Mouse (Mus musculus) embryonic facial prominence, embryonic 12.5 days (tissue): ENCODE measurements around the gene Gm10974. TPM values are rescaled to one million over a fixed set of nuclear protein-coding genes. Genes with fewer than 3 reads are reported as not detected.
A peak's percentile ranks its signal among the peaks of the same experiment; 100 is the strongest.

ENCODE experiments used
- ATAC-seq: fragments of 200-750 bp; cut with Nextera tagmentation; 2 replicates; pipeline ENCODE4 v1.8.0; 2017; ENCODE audit not compliant: insufficient number of reproducible peaks, insufficient read depth, low FRiP score, low TSS enrichment
- H3K27ac ChIP-seq: fragments of 300-500 bp; sonication (generic); 2 replicates; pipeline ENCODE4 v1.5.1; 2016; ENCODE audit warnings: mild to moderate bottlenecking
- H3K27me3 ChIP-seq: fragments of 300-500 bp; sonication (generic); 2 replicates; pipeline ENCODE4 v1.6.1; 2016; ENCODE audit warnings: mild to moderate bottlenecking, moderate library complexity
- H3K36me3 ChIP-seq: fragments of 300-500 bp; sonication (generic); 2 replicates; pipeline ENCODE4 v1.6.1; 2016; ENCODE audit warnings: mild to moderate bottlenecking
- H3K4me1 ChIP-seq: fragments of 300-500 bp; sonication (generic); 2 replicates; pipeline ENCODE4 v1.6.1; 2016
- H3K4me2 ChIP-seq: fragments of 300-500 bp; sonication (generic); replicated peaks from 2 replicates; pipeline ENCODE4 v1.6.1; 2016; ENCODE audit warnings: mild to moderate bottlenecking, moderate library complexity
- H3K4me3 ChIP-seq: fragments of 300-500 bp; sonication (generic); 2 replicates; pipeline ENCODE4 v1.5.1; 2016; ENCODE audit warnings: mild to moderate bottlenecking
- H3K9ac ChIP-seq: fragments of 300-500 bp; sonication (generic); 2 replicates; pipeline ENCODE4 v1.6.1; 2016; ENCODE audit warnings: mild to moderate bottlenecking, moderate library complexity
- H3K9me3 ChIP-seq: fragments of 300-500 bp; sonication (generic); 2 replicates; pipeline ENCODE4 v1.6.1; 2016; ENCODE audit warnings: mild to moderate bottlenecking, moderate library complexity
- WGBS: fragments of 180-500 bp; shearing (Covaris S2); methylation state at CpG from one replicate; pipeline ENCODE4 v1.1.7; 2016; 5-methylcytosine and 5-hydroxymethylcytosine counted together
- polyA plus RNA-seq: library from polyadenylated mRNA; unstranded; fragments of >200 nt; fragmentation: Nextera tagmentation; extraction: Ambion mirVana; gene quantifications from 2 replicates; pipeline ENCODE4 v1.2.1, GENCODE M21; 2016

Gene Gm10974
- polyA plus RNA-seq = not detected in 2 replicates

DNA sequence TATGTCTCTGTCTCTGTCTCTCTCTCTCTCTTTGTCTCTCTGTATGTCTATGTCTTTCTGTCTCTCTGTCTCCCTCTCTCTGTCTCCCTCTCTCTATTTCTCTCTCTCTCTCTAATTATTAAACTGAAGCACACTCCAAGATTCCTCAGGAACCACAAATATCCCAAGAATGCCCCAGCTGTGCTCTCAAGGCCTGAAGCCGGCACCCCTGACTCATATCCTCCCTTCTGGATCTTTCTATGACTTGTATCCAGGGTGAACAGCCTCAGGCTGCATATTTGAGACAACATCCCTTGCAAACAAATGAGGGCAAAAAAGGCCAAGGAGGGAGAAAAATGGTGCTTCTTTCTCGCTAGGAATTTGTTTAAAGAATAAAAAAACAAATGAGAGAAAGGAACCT, at the start of gene Gm10974:
Gm10974 (plus strand) TSS at position 2 of the 400 bp plus-strand sequence.
- no peak within 1 kb of the TSS for H3K4me2 ChIP-seq
- no peaks in the 10 kb centered on the region for H3K36me3 ChIP-seq
- peaks cover 4% of the 10 kb centered on the region; the same call in 1 of the 2 replicates for H3K9me3 ChIP-seq
- peaks cover 8% of the 10 kb centered on the region; the same call in 1 of the 2 replicates for H3K4me1 ChIP-seq
- no peaks in the 10 kb centered on the region for H3K27me3 ChIP-seq
- no peak for ATAC-seq
- H3K9ac ChIP-seq = no peak within 1 kb of the TSS
- no peak within 1 kb of the TSS for H3K4me3 ChIP-seq
- H3K27ac ChIP-seq = 0 out of 2 replicates have a peak within 1 kb of the TSS, but pooled peaks have one; percentile 30
- 28% methylated on average over 2 of the region's 2 CpGs for WGBS

DNA sequence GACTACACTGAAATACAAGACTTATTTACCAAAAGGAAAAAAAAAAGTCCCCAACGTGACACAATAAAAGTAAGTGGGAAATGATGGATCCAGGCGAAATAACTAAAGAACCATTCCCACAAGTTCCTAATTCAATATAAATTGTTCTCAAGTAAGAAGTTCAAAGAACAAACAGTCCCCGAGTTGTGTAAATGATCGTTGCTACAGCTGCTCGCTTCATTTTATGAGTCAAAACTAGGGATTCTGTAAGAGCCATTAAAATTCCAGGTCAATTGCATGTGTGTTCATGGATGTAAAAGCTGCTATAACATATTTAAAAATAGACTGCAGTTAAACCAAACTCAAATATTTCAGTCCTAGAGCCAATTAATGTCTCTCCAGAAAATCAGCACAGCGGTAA, 47.6 kb upstream of the Gm10974 start:
- Histone ChIP-seq H3K9ac (no peak overlapping the region), H3K4me1 (peaks cover 15% of the 10 kb centered on the region), H3K4me3 (no peak overlapping the region), H3K4me2 (no peak overlapping the region), H3K27ac (no peak overlapping the region), H3K36me3 (no peaks in the 10 kb centered on the region), H3K9me3 (0 out of 2 replicates have a peak, but pooled peaks cover 5% of the 10 kb centered on the region), H3K27me3 (no peaks in the 10 kb centered on the region)
- ATAC-seq = no peak
- WGBS = 80% methylated on average over 6 of the region's 6 CpGs

DNA sequence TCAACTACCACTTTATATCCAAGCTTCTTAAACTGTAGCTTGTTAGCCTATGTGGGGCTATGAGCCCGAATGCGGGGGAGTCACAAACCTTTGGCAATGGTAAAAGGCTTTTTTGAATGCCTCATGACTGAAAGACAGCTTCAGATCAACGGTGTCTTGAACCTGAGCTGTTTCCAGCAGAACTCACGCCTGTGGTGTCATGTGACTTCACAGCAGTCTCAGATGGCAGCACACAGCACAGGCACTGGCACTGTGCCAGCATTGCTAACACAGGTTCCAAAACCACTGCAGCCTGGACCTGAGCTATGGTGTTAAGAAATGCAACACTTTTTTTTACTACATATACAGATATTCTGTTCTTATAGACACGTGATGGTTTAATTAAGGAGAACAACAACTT, 44.7 kb upstream of the Gm10974 start:
- Histone ChIP-seq H3K36me3 (no peaks in the 10 kb centered on the region), H3K9ac (no peak overlapping the region), H3K4me1 (peaks cover 18% of the 10 kb centered on the region), H3K27me3 (no peaks in the 10 kb centered on the region), H3K27ac (no peak overlapping the region), H3K4me2 (no peak overlapping the region), H3K4me3 (no peak overlapping the region), H3K9me3 (0 out of 2 replicates have a peak, but pooled peaks cover 1% of the 10 kb centered on the region)
- 43% methylated on average over 5 of the region's 5 CpGs for WGBS
- no peak for ATAC-seq

DNA sequence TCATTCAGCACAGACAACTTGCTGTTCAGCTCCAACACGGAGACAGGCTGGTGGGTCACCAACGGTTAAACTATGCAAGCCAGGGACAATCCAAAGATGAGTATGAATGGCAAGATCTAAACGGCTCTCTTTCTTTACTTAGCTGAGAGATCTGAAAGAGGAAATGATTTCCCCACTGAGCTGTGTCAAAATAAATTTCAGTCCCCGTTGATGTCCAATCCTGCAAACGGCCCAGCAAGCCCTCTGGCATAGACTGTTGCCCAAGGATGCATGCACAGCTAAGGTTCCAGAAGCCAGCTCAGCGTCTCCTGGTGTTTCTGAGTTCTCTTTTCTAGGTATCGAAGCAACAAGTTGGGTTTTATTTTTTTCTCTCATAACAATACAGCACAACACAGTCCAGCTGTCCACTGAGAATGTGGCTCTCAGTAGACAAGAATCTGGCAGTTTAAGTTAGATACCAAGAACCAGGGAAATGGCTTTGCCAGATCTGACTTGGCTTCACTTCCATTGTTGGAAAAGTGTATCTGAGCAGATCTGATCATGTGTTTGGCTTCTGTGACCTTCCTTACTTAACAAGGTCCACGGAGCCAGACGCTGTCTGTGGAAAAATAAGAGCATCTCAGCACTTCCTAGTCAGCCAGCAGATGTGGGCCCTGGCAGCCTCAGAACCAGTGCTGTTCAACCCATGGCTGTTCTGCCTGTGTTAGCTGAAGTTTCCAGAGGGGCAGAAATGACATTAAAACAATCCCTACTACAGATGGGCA, 42.3 kb upstream of the Gm10974 start:
- WGBS = 56% methylated on average over 9 of the region's 9 CpGs
- Histone ChIP-seq H3K9me3 (no peaks in the 10 kb centered on the region), H3K27ac (no peak overlapping the region), H3K27me3 (no peaks in the 10 kb centered on the region), H3K4me1 (peaks cover 18% of the 10 kb centered on the region), H3K36me3 (no peaks in the 10 kb centered on the region), H3K4me2 (no peak overlapping the region), H3K4me3 (no peak overlapping the region), H3K9ac (no peak overlapping the region)
- ATAC-seq = no peak

DNA sequence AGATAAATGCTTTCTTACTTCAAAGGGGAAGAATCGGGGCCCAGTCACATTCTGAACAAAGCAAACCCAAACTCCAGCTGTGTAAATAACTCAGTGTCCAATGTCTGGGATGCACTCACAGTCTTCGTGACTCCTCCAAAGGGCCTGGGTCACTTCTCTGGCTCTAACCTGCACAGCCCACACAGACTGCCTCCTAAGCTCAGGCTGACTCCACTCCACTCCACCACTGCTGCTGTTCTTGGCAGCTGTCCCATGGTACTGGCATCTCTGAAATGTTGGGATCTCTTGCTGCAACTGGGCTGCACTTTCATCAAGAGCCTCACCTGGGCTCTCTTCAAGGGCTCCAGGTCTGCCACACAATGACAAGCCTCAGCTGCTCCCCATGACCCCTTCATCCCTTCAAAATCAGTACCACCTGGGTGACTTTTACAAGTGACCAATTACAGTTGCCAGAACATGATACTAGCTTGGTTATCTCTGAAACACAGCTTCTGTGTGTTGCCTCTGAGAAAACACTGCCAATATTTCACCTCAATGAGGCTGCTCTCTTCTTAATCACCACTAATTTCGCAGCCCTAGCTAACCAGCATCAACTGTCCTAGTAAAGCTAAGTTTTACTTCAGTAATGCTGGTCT, 40.2 kb upstream of the Gm10974 start:
- Histone ChIP-seq H3K9ac (no peak overlapping the region), H3K4me2 (no peak overlapping the region), H3K27ac (no peak overlapping the region), H3K9me3 (no peaks in the 10 kb centered on the region), H3K4me1 (peaks cover 13% of the 10 kb centered on the region), H3K36me3 (no peaks in the 10 kb centered on the region), H3K27me3 (no peaks in the 10 kb centered on the region), H3K4me3 (no peak overlapping the region)
- 59% methylated on average over 3 of the region's 3 CpGs for WGBS
- ATAC-seq = no peak

DNA sequence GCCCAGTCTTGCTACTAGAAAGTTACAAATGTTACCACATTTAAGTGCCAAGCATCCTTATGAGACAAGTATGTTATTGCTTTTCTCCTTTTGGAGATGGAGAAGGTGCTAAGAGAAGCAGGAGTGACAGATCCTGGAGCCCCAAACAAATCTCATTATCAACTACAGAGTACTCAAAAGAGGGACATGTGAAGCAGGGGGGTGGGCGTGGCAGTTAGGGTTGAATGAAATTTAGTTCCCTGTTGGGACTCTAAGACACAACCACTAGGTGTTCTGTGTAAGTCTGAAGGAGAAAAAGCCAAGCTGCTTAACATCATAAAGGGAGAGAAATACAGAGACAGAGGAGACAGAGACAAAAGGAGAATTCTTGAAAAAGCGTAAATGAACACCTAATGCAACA, 38.2 kb upstream of the Gm10974 start:
- H3K27me3 ChIP-seq = no peaks in the 10 kb centered on the region
- H3K27ac ChIP-seq = no peak overlapping the region
- H3K4me2 ChIP-seq = no peak overlapping the region
- H3K9me3 ChIP-seq = no peaks in the 10 kb centered on the region
- WGBS = 88% methylated on average over 2 of the region's 2 CpGs
- H3K9ac ChIP-seq = no peak overlapping the region
- no peaks in the 10 kb centered on the region for H3K36me3 ChIP-seq
- ATAC-seq = no peak
- 0 out of 2 replicates have a peak, but pooled peaks cover 5% of the 10 kb centered on the region for H3K4me1 ChIP-seq
- H3K4me3 ChIP-seq = no peak overlapping the region

DNA sequence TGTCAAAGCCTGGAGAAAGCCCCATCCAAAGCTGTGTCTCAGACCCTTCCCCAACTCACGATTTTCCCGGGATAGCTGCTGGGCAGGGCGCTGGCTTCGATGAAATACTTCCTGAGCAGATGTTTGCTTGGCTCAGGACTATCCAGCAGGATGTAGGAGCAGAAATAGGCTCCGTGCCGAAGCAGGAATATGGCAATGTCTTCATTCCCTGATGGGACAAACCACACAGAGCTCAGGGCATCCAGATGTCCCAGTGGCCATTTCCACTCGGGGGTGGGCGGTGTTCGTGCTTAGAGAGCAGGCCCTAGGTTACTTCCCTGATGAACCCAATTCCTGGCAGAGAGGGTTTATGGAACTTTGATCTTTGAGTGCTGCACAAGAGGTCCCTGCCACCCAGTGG, 35.1 kb upstream of the Gm10974 start:
- Histone ChIP-seq H3K36me3 (peaks cover 14% of the 10 kb centered on the region), H3K4me2 (no peak overlapping the region), H3K4me1 (no peaks in the 10 kb centered on the region), H3K4me3 (no peak overlapping the region), H3K9me3 (no peaks in the 10 kb centered on the region), H3K9ac (no peak overlapping the region), H3K27ac (no peak overlapping the region), H3K27me3 (no peaks in the 10 kb centered on the region)
- no peak for ATAC-seq
- 78% methylated on average over 9 of the region's 9 CpGs for WGBS

DNA sequence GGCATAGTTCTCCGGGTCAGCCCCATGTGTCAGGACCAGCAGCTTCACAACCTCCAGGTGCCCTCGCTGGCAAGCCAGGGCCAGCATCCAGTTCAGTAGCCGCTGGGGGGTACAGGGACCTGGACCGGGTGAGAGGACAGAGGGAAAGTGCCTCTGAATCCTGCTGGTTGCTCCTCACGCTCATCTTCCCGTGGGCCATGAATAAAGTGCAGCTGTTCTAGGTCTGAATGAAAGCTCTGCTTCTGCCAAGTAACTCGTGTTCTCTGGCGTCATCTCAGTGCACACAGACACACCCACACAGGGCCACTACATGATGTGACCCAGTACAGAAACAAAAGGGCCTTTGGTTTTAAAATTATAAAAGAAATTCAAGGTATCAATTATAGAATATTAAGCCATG, 33.4 kb upstream of the Gm10974 start:
- Histone ChIP-seq H3K27ac (no peak overlapping the region), H3K36me3 (peaks cover 14% of the 10 kb centered on the region), H3K27me3 (no peaks in the 10 kb centered on the region), H3K4me3 (no peak overlapping the region), H3K9ac (no peak overlapping the region), H3K9me3 (no peaks in the 10 kb centered on the region), H3K4me2 (no peak overlapping the region), H3K4me1 (no peaks in the 10 kb centered on the region)
- no peak for ATAC-seq
- 87% methylated on average over 8 of the region's 8 CpGs for WGBS

DNA sequence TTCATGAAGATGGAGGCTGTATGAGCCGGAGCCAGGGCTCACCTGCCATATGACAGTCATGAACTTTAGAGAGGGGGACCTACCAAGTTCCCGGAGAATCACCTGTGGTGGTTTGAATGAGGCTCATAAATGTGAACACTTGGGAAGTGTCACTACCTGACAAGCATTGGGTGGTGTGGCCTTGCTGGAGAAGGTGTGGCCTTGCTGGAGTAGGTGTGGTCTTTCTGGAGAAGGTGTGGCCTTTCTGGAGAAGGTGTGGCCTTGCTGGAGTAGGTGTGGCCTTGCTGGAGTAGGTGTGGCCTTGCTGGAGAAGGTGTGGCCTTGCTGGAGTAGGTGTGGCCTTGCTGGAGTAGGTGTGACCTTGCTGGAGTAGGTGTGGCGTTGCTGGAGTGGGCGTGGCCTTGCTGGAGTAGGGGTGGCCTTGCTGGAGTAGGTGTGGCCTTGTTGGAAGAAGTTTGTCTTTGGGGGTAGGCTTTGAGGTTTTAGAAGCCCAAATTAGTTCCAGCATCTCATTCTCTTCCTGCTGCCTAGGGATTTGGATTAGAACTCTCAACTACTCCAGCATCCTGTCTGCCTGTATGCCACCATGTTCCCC, 31.7 kb upstream of the Gm10974 start:
- WGBS = 82% methylated on average over 4 of the region's 4 CpGs
- Histone ChIP-seq H3K4me2 (no peak overlapping the region), H3K36me3 (peaks cover 14% of the 10 kb centered on the region), H3K27me3 (no peaks in the 10 kb centered on the region), H3K9ac (no peak overlapping the region), H3K27ac (no peak overlapping the region), H3K4me3 (no peak overlapping the region), H3K4me1 (no peaks in the 10 kb centered on the region), H3K9me3 (no peaks in the 10 kb centered on the region)
- ATAC-seq = no peak

DNA sequence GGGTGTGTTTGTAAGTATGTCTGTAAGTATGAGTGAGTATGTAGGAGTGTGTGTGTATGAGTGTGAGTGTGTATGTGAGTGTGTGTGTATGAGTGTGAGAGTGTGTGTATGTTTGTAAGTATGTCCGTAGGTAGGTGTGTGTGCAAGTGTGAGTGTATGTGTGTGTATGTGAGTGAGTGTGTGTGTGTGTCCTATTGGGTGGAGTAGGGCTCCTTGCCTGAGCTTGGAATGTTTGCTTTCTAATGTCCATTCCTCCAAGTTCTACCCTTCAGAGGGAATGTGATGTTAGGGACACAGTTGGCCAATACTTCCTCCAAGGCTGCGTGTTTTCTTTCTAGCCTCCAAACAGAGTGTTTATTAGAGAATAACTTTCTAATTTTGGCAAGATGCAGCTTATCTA, 28.8 kb upstream of the Gm10974 start:
- Histone ChIP-seq H3K36me3 (peaks cover 14% of the 10 kb centered on the region), H3K4me3 (no peak overlapping the region), H3K4me2 (no peak overlapping the region), H3K27me3 (no peaks in the 10 kb centered on the region), H3K9ac (no peak overlapping the region), H3K27ac (no peak overlapping the region), H3K9me3 (no peaks in the 10 kb centered on the region), H3K4me1 (no peaks in the 10 kb centered on the region; the same call in 1 of the 2 replicates)
- ATAC-seq = no peak
- WGBS = 95% methylated on average over 2 of the region's 2 CpGs

DNA sequence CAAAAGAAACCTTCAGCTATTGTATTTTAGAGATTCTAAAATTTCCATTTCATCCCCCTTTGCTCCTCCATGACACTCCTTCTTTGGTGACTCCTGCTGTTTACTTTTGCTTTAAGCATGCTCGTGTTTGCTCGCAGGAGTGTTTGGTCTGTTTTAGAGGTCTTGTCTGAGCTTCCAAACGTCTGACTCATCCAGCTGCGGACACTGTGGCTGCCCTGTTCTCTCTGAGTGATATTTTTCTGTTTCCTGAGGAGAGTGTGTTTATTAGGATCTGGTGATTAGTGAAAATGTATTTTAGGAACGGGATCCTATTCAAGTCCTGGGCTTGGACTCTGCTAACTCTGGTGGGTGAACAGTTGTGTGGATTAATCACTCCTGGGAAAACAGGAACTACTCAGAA, 26.1 kb upstream of the Gm10974 start:
- WGBS = 52% methylated on average over 5 of the region's 5 CpGs
- no peak overlapping the region for H3K4me3 ChIP-seq
- no peaks in the 10 kb centered on the region for H3K36me3 ChIP-seq
- H3K27ac ChIP-seq = no peak overlapping the region
- no peaks in the 10 kb centered on the region; the same call in 1 of the 2 replicates for H3K4me1 ChIP-seq
- no peaks in the 10 kb centered on the region for H3K9me3 ChIP-seq
- H3K4me2 ChIP-seq = no peak overlapping the region
- no peaks in the 10 kb centered on the region for H3K27me3 ChIP-seq
- no peak overlapping the region for H3K9ac ChIP-seq
- no peak for ATAC-seq

DNA sequence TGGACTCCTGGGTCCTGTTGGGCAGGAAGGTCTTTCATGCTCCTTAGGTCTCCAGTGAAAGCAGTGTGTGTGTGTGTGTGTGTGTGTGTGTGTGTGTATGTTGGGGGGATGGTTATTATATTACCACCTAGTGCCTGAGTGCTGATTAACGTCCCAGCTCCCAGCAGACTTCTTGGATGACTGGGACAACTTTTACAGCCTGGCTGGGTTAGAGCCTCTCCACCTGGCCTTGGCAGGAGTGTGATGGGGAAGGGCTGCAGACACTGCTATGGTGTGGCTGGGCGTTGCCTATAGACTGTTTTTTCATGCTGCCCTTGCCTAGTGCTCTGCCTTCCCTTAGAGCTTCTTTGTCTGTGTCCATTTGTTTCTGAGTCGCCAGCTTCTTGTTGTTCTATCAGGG, 25.7 kb upstream of the Gm10974 start:
- H3K4me2 ChIP-seq = no peak overlapping the region
- no peak overlapping the region for H3K27ac ChIP-seq
- 52% methylated on average over 3 of the region's 3 CpGs for WGBS
- no peaks in the 10 kb centered on the region for H3K36me3 ChIP-seq
- H3K4me1 ChIP-seq = no peaks in the 10 kb centered on the region; the same call in 1 of the 2 replicates
- no peak overlapping the region for H3K9ac ChIP-seq
- H3K27me3 ChIP-seq = no peaks in the 10 kb centered on the region
- no peak overlapping the region for H3K4me3 ChIP-seq
- ATAC-seq = 0 out of 2 replicates have a peak, but pooled peaks have one; percentile 28
- no peaks in the 10 kb centered on the region for H3K9me3 ChIP-seq
